Mouse (Mus musculus) lung, embryonic 15.5 days (tissue): ENCODE results near the gene Trim10. TPM values are rescaled to one million over a fixed set of nuclear protein-coding genes. Genes with fewer than 3 reads are reported as not detected.

Experiments
- ATAC-seq: fragments of 200-750 bp; cut with Nextera tagmentation; 2 replicates; pipeline ENCODE4 v1.8.0; 2017; ENCODE audit warnings: moderate number of reproducible peaks, borderline replicate concordance; ENCODE audit not compliant: low FRiP score, low TSS enrichment; ENCODE audit errors: extremely low read depth
- H3K27ac ChIP-seq: fragments of 300-500 bp; sonication (generic); 2 replicates; pipeline ENCODE4 v1.5.1; 2015; ENCODE audit warnings: moderate library complexity, mild to moderate bottlenecking, inconsistent platforms
- H3K27me3 ChIP-seq: fragments of 300-500 bp; sonication (generic); 2 replicates; pipeline ENCODE4 v1.6.1; 2015; ENCODE audit warnings: inconsistent platforms
- H3K36me3 ChIP-seq: fragments of 300-500 bp; sonication (generic); 2 replicates; pipeline ENCODE4 v1.6.1; 2015; ENCODE audit warnings: inconsistent platforms
- H3K4me1 ChIP-seq: fragments of 300-500 bp; sonication (generic); 2 replicates; pipeline ENCODE4 v1.6.1; 2015; ENCODE audit warnings: inconsistent platforms
- H3K4me2 ChIP-seq: fragments of 300-500 bp; sonication (generic); 2 replicates; pipeline ENCODE4 v1.6.1; 2015; ENCODE audit warnings: inconsistent platforms, mild to moderate bottlenecking, moderate library complexity
- H3K4me3 ChIP-seq: fragments of 300-500 bp; sonication (generic); 2 replicates; pipeline ENCODE4 v1.5.1; 2015; ENCODE audit warnings: mild to moderate bottlenecking, inconsistent platforms
- H3K9ac ChIP-seq: fragments of 300-500 bp; sonication (generic); 2 replicates; pipeline ENCODE4 v1.6.1; 2015; ENCODE audit warnings: inconsistent platforms
- H3K9me3 ChIP-seq: fragments of 300-500 bp; sonication (generic); 2 replicates; pipeline ENCODE4 v1.6.1; 2016; ENCODE audit warnings: inconsistent platforms
- WGBS: fragments of 180-500 bp; shearing (Covaris S2); methylation state at CpG from one replicate; pipeline ENCODE4 v1.1.7; 2015; 5-methylcytosine and 5-hydroxymethylcytosine counted together
- polyA plus RNA-seq: library from polyadenylated mRNA; unstranded; fragments of >200 nt; fragmentation: Nextera tagmentation; extraction: Ambion mirVana; gene quantifications from 2 replicates; pipeline ENCODE4 v1.2.1, GENCODE M21; 2015

The Trim10 gene
- polyA plus RNA-seq, 1 experiment from 2014 or later, result 4.0 TPM

GRCm38 (mm10) chr17:36839931-36840330, 29.4 kb upstream of the Trim10 start:
- Histone ChIP-seq H3K36me3 (0 out of 2 replicates have a peak, but pooled peaks cover 2% of the 10 kb centered on the region), H3K9me3 (no peaks in the 10 kb centered on the region), H3K27me3 (no peaks in the 10 kb centered on the region), H3K4me3 (no peak overlapping the region), H3K9ac (no peak overlapping the region), H3K4me1 (peaks cover 20% of the 10 kb centered on the region), H3K4me2 (no peak overlapping the region), H3K27ac (no peak overlapping the region)
- no peak for ATAC-seq
- WGBS, result 80% methylated on average over 3 of the region's 3 CpGs

GRCm38 (mm10) chr17:36840961-36841445, 28.4 kb upstream of the Trim10 start:
- no peak for ATAC-seq
- Histone ChIP-seq H3K36me3 (0 out of 2 replicates have a peak, but pooled peaks cover 2% of the 10 kb centered on the region), H3K4me1 (peaks cover 17% of the 10 kb centered on the region), H3K9me3 (no peaks in the 10 kb centered on the region), H3K4me3 (no peak overlapping the region), H3K4me2 (no peak overlapping the region), H3K27ac (no peak overlapping the region), H3K27me3 (no peaks in the 10 kb centered on the region), H3K9ac (no peak overlapping the region)

GRCm38 (mm10) chr17:36843696-36844095, 25.7 kb upstream of the Trim10 start:
- ATAC-seq, result no peak
- H3K36me3 ChIP-seq, result 0 out of 2 replicates have a peak, but pooled peaks cover 2% of the 10 kb centered on the region
- H3K9ac ChIP-seq, result no peak overlapping the region
- H3K4me2 ChIP-seq, result no peak overlapping the region
- no peaks in the 10 kb centered on the region for H3K27me3 ChIP-seq
- H3K4me1 ChIP-seq, result no peaks in the 10 kb centered on the region
- no peak overlapping the region for H3K4me3 ChIP-seq
- no peak overlapping the region for H3K27ac ChIP-seq
- WGBS, result 78% methylated on average over 7 of the region's 7 CpGs
- no peaks in the 10 kb centered on the region for H3K9me3 ChIP-seq

GRCm38 (mm10) chr17:36844286-36844719, 25.1 kb upstream of the Trim10 start:
- Histone ChIP-seq H3K9ac (no peak overlapping the region), H3K4me2 (no peak overlapping the region), H3K27ac (no peak overlapping the region), H3K4me1 (no peaks in the 10 kb centered on the region), H3K27me3 (no peaks in the 10 kb centered on the region), H3K36me3 (no peaks in the 10 kb centered on the region), H3K9me3 (no peaks in the 10 kb centered on the region), H3K4me3 (no peak overlapping the region)
- no peak for ATAC-seq

- H3K4me2 ChIP-seq, result no peak overlapping the region
- H3K9ac ChIP-seq, result no peak overlapping the region
- no peaks in the 10 kb centered on the region for H3K27me3 ChIP-seq
- no peaks in the 10 kb centered on the region for H3K36me3 ChIP-seq
- no peak overlapping the region for H3K4me3 ChIP-seq
- 0 out of 2 replicates have a peak, but pooled peaks cover under 1% of the 10 kb centered on the region for H3K4me1 ChIP-seq
- H3K9me3 ChIP-seq, result no peaks in the 10 kb centered on the region
- H3K27ac ChIP-seq, result no peak overlapping the region
- WGBS, result 32% methylated on average over 1 of the region's 1 CpGs
- ATAC-seq, result peak; percentile 65; the same call in 1 of the 2 replicates
Measured at GRCm38 (mm10) chr17:36844725-36845124, 24.6 kb upstream of the Trim10 start.

GRCm38 (mm10) chr17:36848911-36849310, 20.5 kb upstream of the Trim10 start:
- H3K27me3 ChIP-seq, result no peaks in the 10 kb centered on the region
- H3K27ac ChIP-seq, result no peak overlapping the region
- WGBS, result 81% methylated on average over 5 of the region's 5 CpGs
- no peak for ATAC-seq
- no peaks in the 10 kb centered on the region for H3K9me3 ChIP-seq
- H3K4me3 ChIP-seq, result no peak overlapping the region
- H3K36me3 ChIP-seq, result peaks cover 19% of the 10 kb centered on the region
- H3K4me2 ChIP-seq, result no peak overlapping the region
- 0 out of 2 replicates have a peak, but pooled peaks cover 9% of the 10 kb centered on the region for H3K4me1 ChIP-seq
- H3K9ac ChIP-seq, result no peak overlapping the region

- 0 out of 2 replicates have a peak, but pooled peaks cover 9% of the 10 kb centered on the region for H3K4me1 ChIP-seq
- no peak for ATAC-seq
- no peak overlapping the region for H3K4me2 ChIP-seq
- 83% methylated on average over 2 of the region's 2 CpGs for WGBS
- H3K36me3 ChIP-seq, result peaks cover 26% of the 10 kb centered on the region
- no peak overlapping the region for H3K4me3 ChIP-seq
- H3K9ac ChIP-seq, result no peak overlapping the region
- H3K27me3 ChIP-seq, result no peaks in the 10 kb centered on the region
- no peaks in the 10 kb centered on the region for H3K9me3 ChIP-seq
- no peak overlapping the region for H3K27ac ChIP-seq
Measured at GRCm38 (mm10) chr17:36849992-36850391, 19.4 kb upstream of the Trim10 start.

- Histone ChIP-seq H3K4me3 (no peak overlapping the region), H3K27me3 (no peaks in the 10 kb centered on the region), H3K4me2 (no peak overlapping the region), H3K36me3 (peaks cover 35% of the 10 kb centered on the region), H3K27ac (no peak overlapping the region), H3K9ac (no peak overlapping the region), H3K4me1 (0 out of 2 replicates have a peak, but pooled peaks cover 9% of the 10 kb centered on the region), H3K9me3 (no peaks in the 10 kb centered on the region)
- ATAC-seq, result no peak
- WGBS, result 60% methylated on average over 5 of the region's 5 CpGs
Measured at GRCm38 (mm10) chr17:36851200-36851599, 18.2 kb upstream of the Trim10 start.

- no peak overlapping the region for H3K4me2 ChIP-seq
- H3K27ac ChIP-seq, result no peak overlapping the region
- peaks cover 39% of the 10 kb centered on the region for H3K36me3 ChIP-seq
- no peaks in the 10 kb centered on the region for H3K9me3 ChIP-seq
- 0 out of 2 replicates have a peak, but pooled peaks cover 9% of the 10 kb centered on the region for H3K4me1 ChIP-seq
- 53% methylated on average over 5 of the region's 5 CpGs for WGBS
- H3K27me3 ChIP-seq, result no peaks in the 10 kb centered on the region
- H3K9ac ChIP-seq, result no peak overlapping the region
- H3K4me3 ChIP-seq, result no peak overlapping the region
- no peak for ATAC-seq
Measured at GRCm38 (mm10) chr17:36851627-36852026, 17.7 kb upstream of the Trim10 start.

GRCm38 (mm10) chr17:36855484-36855883, 13.9 kb upstream of the Trim10 start:
- H3K4me2 ChIP-seq, result no peak overlapping the region
- H3K4me3 ChIP-seq, result no peak overlapping the region
- ATAC-seq, result no peak
- H3K36me3 ChIP-seq, result peaks cover 63% of the 10 kb centered on the region
- no peaks in the 10 kb centered on the region for H3K9me3 ChIP-seq
- H3K4me1 ChIP-seq, result 0 out of 2 replicates have a peak, but pooled peaks cover 5% of the 10 kb centered on the region
- no peaks in the 10 kb centered on the region for H3K27me3 ChIP-seq
- no peak overlapping the region for H3K9ac ChIP-seq
- no peak overlapping the region for H3K27ac ChIP-seq
- 88% methylated on average over 3 of the region's 3 CpGs for WGBS

- Histone ChIP-seq H3K36me3 (peaks cover 61% of the 10 kb centered on the region), H3K9ac (no peak overlapping the region), H3K27ac (no peak overlapping the region), H3K27me3 (no peaks in the 10 kb centered on the region), H3K9me3 (no peaks in the 10 kb centered on the region), H3K4me1 (0 out of 2 replicates have a peak, but pooled peaks cover 2% of the 10 kb centered on the region), H3K4me2 (no peak overlapping the region), H3K4me3 (no peak overlapping the region)
- ATAC-seq, result no peak
- WGBS, result 92% methylated on average over 4 of the region's 4 CpGs
Measured at GRCm38 (mm10) chr17:36856236-36856635, 13.1 kb upstream of the Trim10 start.

GRCm38 (mm10) chr17:36858181-36858580, 11.2 kb upstream of the Trim10 start:
- ATAC-seq, result no peak
- no peak overlapping the region for H3K4me3 ChIP-seq
- peaks cover 50% of the 10 kb centered on the region for H3K36me3 ChIP-seq
- H3K4me2 ChIP-seq, result no peak overlapping the region
- H3K27me3 ChIP-seq, result no peaks in the 10 kb centered on the region
- H3K4me1 ChIP-seq, result no peaks in the 10 kb centered on the region
- H3K27ac ChIP-seq, result no peak overlapping the region
- WGBS, result 89% methylated on average over 3 of the region's 3 CpGs
- no peaks in the 10 kb centered on the region for H3K9me3 ChIP-seq
- no peak overlapping the region for H3K9ac ChIP-seq

- ATAC-seq, result no peak
- Histone ChIP-seq H3K4me2 (no peak overlapping the region), H3K9me3 (no peaks in the 10 kb centered on the region), H3K4me3 (no peak overlapping the region), H3K9ac (no peak overlapping the region), H3K27ac (no peak overlapping the region), H3K27me3 (peaks cover 19% of the 10 kb centered on the region), H3K36me3 (peaks cover 23% of the 10 kb centered on the region), H3K4me1 (no peaks in the 10 kb centered on the region)
- WGBS, result 40% methylated on average over 2 of the region's 2 CpGs
Measured at GRCm38 (mm10) chr17:36861680-36862079, 7.7 kb upstream of the Trim10 start.
